Mouse (Mus musculus) cerebellum, adult 8-10 months (tissue): ENCODE measurements at regions not wholly inside any gene's neighbourhood (a gene's known extent, or its start where the extent isn't known, plus 50 kb on each side); places are given as distances from the start of the nearest gene placed in this dataset.
"Not testable (repeated sequence)": the region's sequence is repeated elsewhere in the genome, so short reads cannot be mapped to it uniquely, and the experiment has no call there.

ENCODE experiments used
- DNase-seq: peaks from one replicate; pipeline ENCODE4 v3.0.0; 2022

DNA sequence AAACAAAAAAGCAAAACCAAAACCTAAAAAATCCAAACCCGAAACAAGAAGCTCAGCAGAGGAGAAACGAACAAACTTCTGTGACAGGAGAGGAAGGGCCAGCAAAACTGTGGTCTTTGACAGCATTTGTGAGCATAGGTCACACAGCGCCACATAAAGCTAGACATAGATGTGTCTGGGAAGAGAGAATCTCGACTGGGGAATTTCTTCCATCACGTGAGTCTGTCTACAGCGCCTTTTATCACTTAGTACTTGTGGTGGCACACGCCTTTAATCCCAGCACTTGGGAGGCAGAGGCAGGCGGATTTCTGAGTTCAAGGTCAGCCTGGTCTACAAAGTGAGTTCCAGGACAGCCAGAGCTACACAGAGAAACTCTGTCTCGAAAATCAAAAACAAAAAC, 250.2 kb upstream of the Tgfbr2 start:
- not testable (repeated sequence) for DNase-seq

DNA sequence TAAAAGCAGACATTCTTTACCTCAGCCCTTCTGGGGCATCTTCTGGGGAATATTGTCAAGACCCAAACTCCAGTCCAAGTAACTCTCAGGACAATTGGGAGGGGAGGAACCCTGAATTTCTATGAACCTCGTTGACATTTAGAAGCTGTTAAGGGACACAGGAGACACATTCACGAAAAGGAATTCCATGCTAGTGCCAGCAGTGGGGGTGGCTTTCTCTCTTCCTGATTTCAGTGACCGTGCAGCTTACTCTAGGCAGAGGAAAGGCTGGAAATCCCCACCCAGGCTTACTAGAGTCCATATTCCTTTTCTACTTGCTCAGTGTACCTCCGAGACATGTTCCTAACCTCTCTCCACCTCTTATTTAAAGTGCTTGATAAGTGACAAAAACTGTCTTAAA, 239.9 kb upstream of the Tgfbr2 start:
- no peak for DNase-seq

DNA sequence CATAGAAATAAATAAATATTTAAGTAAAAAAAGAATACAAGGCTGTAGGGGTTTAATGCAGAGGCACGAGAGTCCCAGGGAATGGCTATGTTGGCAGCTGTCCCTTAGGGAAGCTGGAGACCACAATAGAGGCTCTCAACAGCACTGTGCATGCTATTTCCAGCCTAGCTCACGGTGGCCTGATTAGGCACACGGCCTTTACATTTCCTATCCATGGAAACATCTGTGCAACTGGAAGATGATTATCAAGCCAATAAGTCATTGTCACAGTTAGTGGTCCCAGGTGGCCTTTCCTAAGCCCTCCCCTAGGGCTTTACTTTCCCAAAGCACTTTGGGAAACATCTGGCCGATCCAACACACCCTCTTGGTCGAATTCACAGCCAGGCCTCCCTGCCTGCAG, 235.9 kb upstream of the Tgfbr2 start:
- DNase-seq: no peak

DNA sequence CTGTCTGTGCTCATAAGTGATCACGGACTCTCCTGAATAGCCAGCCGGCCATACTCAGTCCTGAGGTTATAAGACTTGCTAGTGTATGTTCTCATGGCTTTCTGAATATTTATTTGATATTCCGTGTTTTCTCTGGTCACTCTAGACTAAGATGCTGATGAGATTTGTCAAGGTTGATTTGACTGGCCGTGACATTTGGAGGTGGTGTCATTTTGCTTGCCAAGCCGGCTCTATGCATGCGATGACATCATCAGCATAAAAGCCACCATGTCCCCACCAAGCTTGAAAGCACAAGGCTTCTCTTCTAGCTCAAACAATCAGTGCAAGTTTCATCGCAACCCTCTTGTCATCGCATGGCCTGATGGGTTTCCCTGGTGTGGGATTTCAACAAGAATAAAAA, 235.3 kb upstream of the Tgfbr2 start:
- DNase-seq: no peak

DNA sequence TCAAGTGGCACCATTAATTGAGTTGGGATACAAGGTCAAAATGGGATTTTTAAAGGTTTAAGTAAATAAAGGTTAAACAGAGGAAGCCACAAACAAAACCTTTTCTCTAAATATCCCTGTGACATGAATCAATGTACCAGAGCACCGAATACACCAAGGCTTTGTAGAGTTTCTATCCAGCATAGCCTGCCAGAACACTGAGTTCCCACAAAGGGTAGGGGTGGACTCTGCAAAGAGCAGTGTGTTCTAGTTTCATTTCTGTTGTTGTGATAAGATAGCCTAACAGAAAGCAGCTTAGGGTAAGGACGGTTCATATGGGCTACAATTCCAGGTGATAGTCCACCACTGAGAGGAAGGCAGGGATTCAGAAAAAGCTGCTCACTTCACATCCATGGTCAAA, 233.0 kb upstream of the Tgfbr2 start:
- DNase-seq: no peak

DNA sequence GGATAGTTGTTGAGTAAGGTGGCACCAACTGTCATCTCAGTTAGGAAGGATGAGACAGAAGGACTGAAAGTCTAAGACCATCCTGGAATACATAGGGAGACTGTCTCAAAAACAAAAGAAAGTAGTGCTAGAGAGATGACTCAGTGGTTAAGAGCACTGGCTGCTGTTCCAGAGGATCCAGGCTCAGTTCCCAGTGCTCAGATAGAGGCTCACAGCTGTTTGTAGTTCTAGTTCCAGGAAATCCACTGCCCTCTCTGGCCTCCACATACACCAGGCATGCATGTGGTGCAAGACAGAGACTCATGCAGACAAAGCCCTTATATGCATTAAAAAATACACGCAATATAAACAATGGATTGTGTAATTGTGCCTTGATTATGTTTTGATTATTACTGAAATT, 229.9 kb upstream of the Tgfbr2 start:
- no peak for DNase-seq

DNA sequence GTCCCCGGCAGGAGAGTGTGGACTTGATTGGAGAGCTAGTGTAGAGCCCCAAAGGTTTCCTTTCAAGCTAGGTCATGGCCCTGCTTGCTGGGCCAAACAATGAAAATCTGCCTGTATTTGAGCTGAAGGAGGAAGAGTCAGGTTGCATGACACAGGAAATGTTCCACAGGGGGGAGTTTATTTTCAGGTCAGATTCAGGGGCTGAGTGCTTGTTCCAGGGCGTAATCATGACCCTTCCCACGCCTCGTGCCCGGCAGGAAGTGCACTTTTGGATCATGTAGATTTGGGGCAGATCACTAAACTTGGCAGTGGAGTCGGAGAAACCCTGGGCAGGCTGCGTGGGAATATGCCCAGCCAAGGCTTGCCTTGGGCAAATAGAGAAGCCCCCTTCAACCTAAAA, 226.7 kb upstream of the Tgfbr2 start:
- no peak for DNase-seq

DNA sequence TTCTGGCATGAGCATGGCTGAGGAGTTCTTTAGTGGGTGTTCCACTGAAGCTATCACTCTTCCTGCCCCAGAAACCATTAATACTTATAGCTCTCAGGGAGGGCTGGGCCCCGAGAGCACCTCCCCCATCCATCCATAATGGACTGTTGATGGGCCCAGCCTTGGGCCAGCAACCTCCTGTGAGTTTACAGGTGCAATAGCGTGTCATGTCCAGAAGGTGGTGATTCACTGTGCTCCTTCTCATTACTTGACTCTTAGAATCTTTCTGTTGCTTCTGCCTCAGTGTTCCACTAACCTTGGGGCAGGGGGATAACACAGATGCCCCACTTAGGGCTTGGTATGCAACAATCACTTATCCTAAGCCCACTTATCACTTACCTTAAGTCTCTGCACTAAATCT, 225.1 kb upstream of the Tgfbr2 start:
- DNase-seq: no peak

DNA sequence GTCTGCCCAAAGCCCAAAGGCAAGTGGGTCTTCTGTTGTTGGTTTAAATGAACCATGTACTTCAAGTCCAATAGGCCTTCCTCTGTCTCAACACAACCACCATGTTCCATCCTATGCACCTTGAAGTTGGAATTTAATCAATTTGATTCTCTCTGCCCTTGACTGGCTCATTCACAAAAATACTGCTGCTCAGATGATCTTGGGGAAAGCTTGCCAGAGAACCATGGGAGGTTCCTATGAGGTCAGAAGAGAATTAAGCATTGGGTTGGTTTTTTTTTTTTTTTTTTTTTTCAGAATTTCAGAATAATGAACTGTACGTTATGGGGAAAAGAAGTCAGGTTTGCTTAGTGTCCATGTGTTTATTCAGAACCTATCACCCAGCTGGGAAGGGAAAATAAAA, 224.1 kb upstream of the Tgfbr2 start:
- no peak for DNase-seq

DNA sequence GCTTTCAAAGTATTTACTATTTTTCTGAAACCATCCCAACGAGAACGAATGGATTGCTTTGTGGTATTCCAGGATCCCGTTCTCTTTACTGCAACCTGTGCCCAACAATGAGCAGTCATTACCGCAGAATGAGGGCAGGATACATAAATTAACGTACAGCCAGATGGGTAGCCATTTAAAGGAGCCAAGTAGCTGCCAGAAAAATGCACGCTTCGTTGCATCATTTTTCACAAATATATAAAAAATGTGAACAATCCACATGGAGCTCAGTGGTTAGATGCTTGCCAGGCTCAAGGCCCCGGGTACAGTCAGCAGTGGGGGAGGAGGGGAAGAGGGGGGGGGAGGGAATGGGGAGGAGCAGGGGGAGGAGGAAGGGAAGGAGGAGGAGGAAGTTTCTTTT, 217.1 kb upstream of the Tgfbr2 start:
- no peak for DNase-seq

DNA sequence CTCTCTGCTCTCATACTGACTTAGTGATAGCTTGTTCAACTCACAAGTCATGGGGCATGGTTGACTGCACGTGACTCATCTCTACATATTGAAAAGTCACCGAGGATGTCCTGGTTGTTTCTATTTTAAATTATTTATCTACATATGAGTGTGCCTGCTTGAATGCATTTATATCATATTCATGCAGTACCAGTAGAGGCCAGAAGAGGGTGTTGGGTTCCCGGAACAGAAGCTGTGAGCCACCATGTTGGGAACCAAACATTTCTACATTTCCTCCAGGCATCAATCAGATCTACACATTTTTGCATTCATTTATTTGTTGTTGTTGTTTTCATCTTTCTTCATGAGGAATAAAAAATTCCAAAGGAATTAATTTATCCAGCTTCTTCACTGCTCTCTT, 214.6 kb upstream of the Tgfbr2 start:
- DNase-seq: no peak

DNA sequence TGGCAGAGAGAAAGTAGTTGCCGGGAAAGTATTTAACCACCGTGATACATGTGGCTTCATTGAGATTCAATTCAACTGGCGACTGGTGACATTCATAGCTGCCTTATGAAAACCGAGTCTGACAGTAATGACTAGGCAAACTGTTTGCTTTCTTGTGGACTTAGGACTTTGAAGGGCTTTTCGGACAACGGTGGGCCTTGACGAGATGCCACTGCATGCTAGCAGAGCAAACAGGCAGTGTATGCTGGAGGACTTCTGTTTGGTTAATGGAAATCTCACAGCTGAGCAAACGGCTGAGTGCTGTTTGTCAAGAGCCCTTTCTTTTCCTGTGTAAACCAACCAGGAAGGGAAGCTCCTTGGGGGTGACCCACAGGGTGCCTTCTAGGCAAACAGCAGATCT, 213.7 kb upstream of the Tgfbr2 start:
- no peak for DNase-seq

DNA sequence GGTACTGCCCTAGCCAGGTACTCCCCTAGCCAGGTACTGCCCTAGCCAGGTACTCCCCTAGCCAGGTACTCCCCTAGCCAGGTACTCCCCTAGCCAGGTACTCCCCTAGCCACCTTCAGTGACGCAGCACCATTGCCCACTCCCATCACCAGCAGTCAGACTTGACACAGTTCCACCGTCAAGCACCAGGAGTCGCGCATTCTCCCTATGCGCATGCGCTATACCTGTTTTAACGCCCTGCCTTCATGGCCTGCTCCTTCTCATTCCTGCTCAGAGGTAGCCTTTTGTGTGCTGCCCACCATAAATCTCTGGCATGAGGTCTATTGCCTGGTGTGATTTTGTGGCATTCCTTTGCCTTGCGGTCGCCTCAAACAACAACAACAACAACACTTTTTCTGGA, 212.9 kb upstream of the Tgfbr2 start:
- DNase-seq: no peak

DNA sequence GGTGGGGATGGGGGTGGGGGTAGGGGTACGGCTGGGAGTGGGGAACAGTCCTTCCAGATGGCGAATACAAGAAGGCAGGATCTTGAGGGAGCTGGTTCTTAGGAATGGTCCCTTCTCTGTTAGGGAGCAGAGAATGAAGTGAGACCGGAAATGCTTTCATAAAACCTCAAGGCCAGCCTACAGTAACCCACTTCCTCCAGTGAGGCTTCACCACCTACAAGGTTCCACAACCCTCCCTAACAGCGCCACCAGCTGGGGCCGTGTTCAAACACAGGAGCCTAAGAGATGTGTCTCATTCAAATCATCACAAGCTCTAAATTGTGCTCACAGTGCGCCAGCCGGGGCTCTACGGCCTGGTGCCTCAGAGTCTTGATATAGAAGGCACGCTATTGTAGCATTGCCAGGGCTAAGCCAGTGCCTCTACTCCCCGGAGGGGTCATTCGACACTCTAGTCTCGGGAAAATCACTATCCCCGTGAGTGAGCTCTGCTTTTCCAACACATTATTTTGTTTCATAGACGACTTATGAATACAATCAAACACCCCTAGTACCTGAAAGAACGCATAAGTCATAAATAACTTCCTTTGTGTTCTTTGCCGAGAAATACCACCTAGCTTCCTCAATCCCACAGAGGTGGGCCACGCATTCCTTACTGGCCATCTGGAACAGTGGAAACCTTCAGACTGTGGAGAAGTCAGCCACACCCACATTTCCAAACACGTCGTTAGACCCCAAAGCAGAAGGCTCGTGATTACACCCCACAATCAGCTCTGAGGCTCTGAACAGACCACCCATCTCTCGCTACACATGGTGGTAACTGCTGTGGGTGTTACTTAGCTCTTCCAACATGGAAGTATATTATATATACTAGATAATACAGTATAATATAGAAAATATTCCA, 209.3 kb upstream of the Tgfbr2 start:
- no peak for DNase-seq

DNA sequence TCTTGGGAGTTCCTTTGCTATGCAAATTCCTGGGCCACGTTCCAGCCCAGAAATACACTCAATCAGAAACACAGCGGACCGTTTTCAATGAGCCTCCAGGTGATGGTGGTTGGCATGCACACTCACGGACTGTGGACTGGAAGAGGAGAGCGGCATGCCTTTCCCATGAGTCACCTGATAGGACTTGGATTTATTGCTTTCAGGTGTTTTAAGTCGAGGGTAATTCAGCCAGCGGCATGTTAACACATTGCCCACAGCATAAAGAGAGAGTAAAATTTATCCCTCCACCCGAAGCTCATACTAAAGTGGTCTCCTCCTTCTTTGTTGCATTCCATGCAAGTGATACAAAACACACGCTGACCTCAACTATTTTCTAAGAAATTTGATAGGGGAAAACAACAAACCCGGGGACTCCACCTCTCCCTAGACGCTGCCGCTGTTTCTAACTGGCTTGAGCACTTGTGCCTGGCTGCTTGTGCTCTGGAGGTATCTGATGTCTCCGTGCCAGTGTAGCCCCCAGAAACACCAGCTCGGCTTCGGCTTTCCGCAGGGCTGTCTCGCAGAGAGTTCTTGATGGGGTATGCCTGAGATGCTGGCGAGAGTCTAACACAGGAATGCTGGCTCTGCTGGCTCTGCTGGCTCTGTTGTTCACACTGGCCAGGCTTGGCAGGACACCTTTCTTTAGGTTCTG, 208.4 kb upstream of the Tgfbr2 start:
- no peak for DNase-seq

DNA sequence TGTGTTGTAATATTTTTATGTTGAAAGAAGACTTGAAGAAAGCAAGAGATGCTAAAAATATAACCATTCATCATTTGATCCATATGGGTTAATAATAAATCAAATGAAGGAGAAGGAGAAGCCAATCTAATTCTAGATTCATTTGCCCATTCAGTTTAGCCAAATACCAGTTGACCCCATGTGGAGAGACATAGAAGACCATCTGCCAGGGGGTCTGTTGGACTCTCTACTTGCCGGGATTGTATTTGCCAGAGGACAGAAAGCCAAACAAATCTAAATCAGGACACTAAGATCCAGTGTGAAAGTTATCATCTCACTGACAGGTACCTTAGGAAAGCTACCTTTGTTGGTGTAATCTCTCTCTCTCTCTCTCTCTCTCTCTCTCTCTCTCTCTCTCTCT, 202.5 kb upstream of the Tgfbr2 start:
- no peak for DNase-seq

DNA sequence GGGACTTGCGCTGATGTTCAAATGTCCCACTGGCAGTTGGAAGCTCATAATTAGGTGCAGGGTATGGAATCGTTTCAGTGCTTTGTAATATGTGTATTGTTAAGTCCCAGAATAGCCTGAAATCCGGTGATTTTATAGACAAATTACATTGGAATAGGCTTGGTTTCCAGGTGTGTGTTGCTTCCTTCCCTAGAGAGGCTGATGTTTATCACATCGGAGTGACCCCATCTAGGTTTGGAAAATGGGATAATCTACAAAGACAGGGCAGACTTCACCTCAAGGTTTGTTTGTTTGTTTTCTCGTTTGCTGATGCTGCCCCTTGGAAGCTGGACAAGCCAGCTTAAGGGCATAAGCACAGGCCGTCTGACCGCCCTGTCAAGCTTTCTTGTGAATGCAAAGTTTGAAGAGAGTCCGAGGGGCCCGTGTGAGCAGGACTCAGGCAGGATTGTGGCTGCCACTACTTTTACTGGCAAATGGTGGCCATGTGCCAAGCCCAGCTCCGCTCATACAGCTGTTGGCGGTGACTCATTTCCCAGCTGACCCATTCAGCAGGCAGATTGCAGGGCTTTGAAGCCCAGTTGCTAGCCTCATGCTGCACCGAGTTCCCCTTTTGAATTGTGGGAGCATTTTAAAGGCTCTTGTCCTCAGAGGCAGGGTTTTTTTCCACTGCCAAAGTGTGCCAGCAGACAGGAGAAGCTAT, 200.6 kb upstream of the Tgfbr2 start:
- DNase-seq: peak; percentile 2

DNA sequence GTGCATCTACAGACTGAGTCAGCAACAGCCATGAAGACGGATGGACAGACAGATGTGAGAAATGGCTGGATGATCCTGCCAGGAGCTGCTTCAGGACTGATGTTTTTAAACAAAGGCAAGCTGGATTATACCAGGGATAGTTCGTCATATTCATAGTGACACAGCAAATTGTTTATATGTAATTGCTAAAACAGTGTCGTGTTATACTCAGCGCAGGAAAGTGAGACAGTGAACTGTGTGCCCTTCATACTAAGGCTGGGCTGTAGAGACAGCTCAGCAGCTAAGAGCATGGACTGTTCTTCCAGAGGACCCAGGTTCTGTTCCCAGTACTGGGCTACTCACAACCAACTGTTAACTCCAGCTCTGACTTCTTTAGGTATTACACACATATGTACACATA, 199.2 kb upstream of the Tgfbr2 start:
- DNase-seq: no peak

DNA sequence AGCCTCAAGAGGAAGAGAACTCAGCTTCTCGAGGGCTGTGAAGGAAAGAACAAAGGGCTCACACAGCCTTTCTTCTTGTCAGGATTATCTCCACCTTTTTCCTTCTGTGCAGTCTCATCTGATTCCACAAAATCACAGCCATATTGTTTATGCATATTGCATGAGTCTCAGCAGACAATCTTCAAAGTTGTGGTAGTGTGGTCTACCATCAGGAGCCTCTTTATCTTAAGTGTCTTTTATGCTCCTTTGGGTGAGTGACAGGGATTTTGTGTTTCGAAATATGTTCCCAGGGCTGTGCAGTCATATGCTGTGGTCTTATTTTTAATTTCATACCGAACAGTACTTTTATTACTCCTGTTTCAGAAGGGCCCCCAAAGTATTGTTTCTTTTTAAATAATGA, 198.2 kb upstream of the Tgfbr2 start:
- DNase-seq: no peak

DNA sequence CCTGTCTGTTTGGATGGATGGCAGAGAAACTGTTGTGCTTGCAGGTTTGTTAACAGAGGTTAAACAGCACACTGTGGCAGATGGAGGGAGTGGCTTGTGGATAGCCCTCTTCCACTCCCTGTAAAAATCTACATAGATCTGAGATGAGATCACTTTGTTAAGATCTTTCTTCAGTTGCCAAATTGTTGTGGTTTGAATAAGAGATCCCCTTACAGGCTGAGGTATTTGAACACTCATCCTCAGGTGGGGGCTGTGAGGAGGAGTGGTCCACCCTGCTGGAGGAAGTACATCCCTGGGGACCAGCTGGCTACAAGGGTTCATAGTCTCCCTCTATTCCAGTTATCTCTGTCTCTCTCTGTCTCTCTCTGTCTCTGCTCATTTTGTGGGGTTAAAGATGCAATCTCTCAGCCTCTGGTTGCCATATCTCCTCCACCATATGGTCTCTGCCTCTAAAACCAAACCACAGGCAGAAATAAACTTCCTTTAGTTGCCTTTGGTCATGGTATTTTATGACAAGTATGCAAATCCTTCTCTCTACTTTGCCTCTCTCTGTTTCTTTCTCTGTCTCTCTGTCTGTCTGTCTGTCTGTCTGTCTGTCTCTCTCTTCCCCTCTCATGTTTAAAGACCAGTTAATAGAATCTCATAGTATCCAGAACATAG, 194.0 kb upstream of the Tgfbr2 start:
- no peak for DNase-seq

DNA sequence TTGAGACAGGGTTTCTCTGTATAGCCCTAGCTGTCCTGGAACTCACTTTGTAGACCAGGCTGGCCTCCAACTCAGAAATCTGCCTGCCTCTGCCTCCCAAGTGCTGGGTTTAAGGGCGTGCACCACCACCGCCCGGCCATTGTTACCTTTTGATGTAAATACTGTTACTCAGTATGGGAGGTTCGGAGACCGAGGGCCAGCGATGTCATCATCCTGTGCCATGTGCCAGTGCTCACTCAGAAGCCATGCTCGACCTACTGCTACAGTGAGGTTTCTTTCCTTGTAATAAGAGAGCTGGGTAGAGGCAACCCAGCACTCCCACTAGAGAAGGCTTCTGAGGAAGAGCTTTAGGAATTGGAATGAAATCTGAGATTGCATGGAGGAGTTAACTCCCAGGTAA, 191.6 kb upstream of the Tgfbr2 start:
- no peak for DNase-seq

DNA sequence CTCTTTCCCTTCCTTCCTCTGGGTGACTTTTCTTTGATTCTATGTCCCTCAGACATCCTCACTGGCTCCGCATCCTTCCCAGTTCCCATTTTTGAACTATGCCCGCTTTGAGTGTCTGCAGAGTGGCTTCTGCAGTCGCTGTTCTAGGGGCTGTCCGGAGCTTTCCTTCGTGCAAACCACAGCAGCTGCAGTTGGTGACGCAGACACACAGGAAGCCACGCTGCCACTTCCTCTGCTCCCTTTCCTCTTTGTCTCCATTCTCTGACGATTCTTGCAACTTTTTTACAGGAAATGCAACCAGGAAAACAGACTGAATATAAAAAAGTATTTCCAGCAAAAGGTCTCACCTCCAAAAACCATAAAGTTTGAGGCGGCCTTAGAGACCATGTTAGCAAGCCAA, 191.0 kb upstream of the Tgfbr2 start:
- no peak for DNase-seq

DNA sequence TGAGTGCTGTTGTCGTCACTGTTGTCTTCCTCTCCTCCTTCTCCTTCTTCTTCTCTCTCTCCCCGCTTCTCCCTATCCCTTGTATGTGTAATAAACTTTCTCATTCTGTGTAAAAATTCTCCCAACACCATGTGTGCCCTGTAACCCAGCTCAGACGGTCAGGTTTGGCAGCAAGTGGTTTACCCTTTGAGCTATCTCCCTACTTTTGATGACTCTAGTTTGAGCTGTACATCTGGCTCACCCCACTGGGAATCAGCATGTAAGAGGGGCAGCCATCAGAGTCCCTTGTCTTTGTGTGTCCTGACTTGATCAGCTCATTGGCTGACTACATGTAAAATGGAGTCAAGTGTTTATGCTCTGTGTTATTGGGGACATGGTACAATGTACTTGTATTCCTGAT, 190.5 kb upstream of the Tgfbr2 start:
- DNase-seq: no peak
